Mouse (Mus musculus) mouse embryonic stem cell (cell line): ENCODE data around the gene Fndc7.

ENCODE experiments used
- in situ Hi-C, 2 experiments: fragments of 300-500 bp; cut with MboI; formaldehyde crosslinking; loops; 1 replicate in 1 of 2; 3 replicates in 1 of 2; pipeline ENCODE4 v1.14.3; 2019 to 2020; ENCODE audit warnings: low sequenced_read_pairs in 2 of 2, low pct_unique_long_range_greater_than_20kb in 1 of 2, mixed read lengths in 1 of 2; ENCODE audit not compliant: unreplicated experiment in 1 of 2

The Fndc7 gene

DNA sequence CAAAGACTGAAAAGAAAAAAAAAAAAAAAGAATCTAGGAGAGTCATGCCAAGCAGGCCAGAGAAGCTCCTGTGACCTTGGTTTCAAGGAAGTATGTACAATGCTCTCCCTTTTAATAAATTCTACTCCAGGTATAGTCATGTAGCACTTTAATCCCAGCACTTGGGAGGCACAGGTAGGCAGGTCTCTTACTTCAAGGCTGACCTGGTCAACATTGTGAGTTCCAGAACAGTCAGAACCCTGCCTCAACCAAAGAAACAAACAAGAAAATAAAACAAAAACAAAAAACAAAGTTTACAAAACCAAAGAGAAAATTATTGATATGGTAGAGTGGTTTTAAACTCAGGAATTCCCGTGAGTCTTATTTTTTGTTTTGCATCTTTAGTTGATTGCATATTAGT lies at the start of gene Fndc7:
Gene Fndc7, minus strand, starts transcription at position 101 of the 400 bp plus-strand sequence.
- in situ Hi-C loops: no loop called here

DNA sequence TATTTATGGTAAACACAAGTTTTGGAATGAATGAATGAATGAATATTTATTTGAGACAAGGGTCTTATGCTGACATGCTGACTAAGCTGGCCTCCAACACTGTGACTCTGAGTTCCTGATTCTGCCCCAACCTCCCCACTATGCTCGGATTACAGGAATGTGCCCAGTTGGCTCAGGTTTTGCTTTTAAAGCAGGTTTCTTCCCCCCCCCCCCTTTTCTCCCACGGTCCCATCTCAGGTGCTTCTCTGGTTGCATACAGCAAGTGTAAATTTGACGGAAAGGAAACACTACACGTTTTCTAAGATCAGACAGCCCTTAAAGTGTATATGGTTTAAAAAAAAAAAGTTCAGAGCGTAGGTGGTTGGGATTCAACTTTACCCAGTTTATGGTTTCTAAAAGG lies 49.8 kb upstream of the Fndc7 start, which contains the start of gene Henmt1:
Gene Henmt1, plus strand, starts transcription at position 301 of the 400 bp plus-strand sequence.
- in situ Hi-C loops: no loop called here

DNA sequence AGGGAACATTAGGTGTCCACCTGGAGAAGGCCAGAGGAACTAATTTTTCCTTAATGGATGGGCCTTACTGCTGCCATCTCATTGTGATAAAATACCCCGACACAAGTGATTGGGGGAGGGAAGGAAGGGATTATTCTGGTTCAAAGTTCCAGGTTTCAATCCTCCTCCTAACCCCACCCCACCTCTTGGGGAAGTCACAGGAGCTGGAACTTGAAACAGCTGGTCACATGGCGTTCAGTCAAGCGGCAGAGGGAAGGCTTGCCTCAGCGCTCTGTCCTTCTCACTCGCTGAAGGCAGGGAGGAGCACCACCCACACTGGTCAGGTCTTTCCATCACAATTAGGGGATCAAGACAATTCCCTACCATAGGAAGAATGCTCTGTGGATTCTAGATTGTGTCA lies 48.9 kb upstream of the Fndc7 start:
- in situ Hi-C loops: no loop called here

DNA sequence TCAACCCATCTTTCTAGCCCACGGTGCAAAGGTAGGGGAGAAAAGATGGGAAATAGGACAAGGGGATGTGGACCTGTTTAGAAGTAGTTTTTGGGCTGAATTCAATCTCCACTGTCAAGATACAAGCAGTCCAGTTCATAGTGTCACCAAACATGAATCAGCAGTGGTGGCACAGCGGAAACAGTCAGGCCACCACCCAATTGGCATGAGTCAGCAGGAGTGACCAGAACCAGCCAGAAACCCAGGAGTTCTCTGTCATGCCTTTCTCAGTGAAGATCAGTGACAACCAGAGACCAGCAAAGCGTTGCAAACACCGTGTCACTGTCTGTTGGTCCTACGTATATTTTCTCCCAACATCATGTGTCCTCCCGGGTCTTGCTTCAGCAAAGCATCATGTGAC lies 43.7 kb upstream of the Fndc7 start:
- in situ Hi-C loops: no loop called here

DNA sequence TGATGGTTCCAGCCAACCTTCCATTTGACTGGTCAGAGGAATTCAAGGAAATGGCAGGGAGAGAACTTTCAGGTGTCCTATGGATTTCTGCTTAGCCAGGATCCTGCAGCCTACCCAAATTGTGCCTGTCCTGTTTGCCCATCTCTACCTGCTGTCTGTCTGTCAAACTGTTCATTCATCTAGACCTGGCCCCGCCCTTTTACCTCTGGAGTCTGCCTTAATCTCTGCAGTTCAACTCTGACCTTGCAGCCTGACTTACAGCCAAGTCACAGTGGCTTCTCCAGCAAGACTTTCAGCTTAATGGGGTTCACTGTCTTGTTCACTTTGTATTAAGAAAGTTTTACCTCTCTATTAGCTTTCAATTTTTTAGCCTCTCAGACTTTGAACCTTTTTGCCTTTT lies 36.5 kb upstream of the Fndc7 start:
- in situ Hi-C loops: no loop called here

DNA sequence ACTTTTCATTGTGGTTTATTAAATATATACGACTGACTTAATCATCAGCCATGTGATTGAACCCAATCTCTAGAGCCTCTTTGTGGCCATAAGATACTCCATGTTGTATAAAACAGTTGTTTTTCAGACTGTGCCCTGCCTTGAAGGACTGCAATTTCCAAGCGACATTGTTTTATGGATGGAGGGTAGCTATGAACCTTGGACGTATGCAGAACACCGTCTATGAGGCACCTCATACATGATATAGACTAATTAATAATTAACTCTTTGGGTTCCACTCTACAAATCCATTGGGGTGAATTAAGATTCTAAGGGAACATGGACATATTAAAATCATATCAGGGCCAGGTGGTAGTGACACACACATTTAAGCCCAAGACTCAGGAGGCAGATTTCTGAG lies 35.9 kb upstream of the Fndc7 start:
- in situ Hi-C loops: no loop called here

DNA sequence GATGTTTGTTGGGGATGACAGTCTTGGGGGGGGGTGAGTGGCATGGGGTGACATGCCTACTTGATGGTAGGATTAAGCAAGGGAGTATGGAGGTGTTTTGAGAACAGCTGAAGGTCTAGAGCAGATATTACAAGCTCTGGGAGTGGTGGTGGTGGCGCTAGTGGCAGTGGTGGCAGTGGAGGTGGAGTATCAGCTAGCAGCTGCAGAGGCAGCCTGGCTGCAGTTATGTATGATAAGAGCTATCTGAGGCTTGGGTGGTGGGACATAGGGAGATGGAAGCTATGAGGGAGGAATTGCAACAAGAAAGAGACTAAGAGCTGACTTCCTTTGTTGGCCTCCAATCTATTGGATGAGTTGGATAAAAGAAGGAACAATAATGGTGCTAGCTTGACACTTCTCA lies 32.0 kb upstream of the Fndc7 start:
- in situ Hi-C loops: no loop called here

DNA sequence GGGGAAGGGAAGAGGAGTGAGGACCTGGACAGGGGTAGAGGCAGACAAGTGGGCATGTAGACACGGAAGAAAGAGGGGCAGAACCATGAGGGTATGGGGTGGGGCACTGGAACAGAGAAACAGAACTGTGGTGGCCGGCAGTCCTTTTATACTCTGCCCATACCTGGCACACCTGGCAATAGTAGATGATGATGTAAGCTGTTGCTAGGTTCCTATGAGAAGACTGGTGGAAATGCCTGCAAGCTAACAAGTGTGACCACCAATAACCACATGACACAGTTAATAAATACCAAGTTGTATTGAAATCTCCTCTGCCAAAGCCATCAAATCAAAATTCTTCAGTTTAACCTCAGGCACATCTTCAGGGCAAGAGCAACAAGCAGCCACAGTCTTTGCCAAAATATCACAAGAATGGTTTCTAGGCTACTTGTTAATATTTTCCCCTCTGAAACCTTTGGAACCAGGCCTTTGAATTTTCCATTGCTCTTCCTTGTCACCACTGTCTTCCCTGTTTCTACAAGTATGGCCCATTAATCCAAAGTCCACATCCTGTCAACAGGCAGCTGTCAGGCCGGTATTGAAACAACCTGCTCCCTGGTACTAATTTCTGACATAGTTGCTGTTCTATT lies 30.7 kb upstream of the Fndc7 start:
- in situ Hi-C loops: no loop called here

DNA sequence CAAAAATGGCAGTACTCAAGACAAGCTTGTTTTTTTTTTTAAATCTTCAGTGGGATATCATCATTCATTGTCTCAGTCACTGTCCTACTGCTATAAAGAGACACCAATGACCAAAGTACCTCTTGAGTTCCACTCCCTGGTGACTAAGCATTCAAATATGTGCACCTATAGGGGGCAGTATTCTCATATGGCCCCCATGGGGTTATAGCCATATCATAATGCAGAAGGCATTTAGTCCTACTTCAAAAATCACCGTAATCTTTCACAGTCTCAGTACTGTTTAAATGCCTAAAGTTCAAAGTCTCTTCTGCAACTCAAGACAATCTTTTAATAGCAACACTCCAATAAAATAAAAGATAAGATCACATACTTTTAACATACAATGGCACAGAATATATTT lies 29.0 kb upstream of the Fndc7 start:
- in situ Hi-C loops: no loop called here

DNA sequence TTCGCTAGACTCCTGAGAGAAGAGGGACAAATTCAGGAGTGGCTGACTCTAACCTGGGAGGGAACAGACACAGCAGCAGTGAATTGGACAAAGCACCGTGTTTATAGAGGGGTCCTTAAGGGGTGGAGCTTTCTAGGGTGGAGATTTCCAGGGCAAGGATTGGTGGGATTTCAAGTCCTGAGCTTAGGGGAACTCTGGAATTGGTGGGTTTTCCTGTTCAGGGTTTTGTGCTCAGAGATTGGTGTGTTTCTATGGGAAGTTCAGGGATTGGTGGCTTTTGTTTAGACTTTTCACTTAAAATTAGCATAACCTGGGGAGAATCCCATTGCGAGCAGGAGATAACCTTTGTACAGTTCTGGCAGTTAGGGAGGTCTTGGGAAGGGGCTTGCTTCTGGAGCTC lies 28.2 kb upstream of the Fndc7 start:
- in situ Hi-C loops: no loop called here

DNA sequence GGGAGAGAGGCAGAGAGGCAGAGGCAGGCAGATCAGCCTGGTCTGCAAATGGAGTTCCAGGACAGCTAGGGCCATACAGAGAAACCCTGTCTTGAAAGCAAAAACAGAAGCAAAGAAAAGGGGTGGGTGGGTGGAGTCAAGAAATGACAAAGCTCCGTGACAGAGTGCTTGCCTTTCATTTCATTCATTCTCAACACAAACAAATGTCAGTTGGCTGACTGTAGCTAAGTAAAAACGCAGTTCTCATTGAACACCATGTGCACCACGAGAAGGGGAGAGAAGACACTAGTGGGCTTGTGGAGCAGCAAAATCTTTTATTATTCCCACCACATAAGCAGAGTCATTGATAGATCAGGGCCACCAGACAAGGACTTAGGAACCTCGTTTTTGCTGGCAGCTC lies 27.0 kb upstream of the Fndc7 start:
- in situ Hi-C loops: no loop called here

DNA sequence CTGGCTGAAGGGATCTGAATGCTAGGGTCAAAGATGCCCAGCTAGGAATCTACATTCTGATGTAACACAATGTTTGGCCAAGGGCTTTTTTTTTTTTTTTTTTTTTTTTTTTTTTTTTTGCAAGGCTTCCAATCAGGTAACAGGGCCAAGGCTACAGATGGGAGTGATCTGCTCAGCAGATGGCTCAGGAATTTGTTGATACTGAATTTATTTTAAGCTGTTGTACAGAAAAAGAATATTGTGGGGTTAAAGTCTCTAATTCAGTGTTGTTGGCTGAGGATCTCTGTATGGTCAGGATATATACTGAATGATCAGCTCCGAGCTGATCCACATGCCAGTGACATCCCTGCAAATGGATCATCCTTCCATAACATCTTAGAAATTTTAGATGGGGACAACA lies 26.2 kb upstream of the Fndc7 start:
- in situ Hi-C loops: no loop called here

DNA sequence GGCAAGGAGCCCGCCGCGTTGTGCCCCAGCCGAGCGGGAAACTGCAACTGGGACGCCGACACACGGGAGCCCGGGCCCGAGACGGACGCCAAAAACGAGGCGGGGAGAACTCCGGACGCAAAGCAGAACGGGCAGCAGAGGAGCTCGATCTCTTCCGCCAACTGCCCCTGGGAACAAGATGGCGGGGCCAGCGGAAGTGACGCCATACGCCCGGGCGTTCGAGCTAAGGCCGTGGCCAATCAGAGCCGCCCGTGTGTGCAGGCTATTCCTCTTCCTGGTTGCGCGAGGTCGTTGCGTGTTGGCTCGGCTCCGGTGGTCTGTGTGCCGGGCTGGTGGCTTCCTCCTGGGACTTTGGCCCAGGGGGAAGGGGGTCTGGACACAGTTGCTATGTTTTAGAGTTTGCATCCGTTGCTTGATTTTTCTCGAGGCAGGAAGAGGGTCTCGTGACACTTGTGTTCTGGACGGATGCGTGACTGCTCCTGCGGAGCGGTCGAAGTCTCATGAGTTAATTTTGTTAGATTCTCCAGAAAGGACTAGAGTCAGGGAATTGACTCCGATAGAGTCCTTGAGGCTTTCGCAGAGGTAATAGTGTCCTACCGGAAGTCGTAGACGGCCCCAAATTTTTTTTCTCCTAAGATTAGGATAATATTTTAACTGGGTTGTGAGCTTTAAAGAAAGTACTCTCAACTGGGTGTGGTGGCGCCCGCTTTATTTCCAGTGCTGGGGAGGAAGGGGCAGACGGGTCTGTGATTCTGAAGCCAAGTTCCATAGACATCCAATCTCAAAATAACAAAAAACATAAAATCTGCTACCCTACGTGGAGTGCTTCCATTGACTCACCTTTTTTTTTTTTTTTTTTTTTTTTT lies 22.0 kb upstream of the Fndc7 start, which contains the start of gene Prpf38b:
Gene Prpf38b, minus strand, starts transcription at position 180 of the 866 bp plus-strand sequence.
- in situ Hi-C loops: no loop called here

DNA sequence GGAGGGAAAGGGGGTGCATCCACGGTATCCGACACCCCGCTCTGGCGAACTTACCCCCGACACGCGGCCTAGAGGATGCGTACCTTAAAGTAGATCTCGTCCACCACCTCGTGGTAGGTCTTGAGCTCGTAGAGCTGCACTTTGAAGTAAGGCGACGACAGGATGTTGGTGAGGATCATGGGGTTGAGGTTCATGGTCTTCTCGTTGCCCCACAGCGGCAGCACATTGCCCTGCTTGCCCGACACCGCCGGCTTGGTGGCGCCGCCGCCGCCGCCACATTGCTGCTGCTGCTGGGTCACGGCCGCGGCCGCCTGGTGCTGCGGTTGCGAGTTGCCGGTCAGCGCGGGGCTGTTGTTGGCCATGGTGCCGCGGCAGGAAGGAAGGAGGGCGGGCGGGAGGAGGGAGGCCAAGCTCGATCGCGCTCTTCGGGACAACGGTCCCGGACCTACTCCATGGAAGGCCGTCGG lies 21.3 kb upstream of the Fndc7 start:
- in situ Hi-C loops: no loop called here

DNA sequence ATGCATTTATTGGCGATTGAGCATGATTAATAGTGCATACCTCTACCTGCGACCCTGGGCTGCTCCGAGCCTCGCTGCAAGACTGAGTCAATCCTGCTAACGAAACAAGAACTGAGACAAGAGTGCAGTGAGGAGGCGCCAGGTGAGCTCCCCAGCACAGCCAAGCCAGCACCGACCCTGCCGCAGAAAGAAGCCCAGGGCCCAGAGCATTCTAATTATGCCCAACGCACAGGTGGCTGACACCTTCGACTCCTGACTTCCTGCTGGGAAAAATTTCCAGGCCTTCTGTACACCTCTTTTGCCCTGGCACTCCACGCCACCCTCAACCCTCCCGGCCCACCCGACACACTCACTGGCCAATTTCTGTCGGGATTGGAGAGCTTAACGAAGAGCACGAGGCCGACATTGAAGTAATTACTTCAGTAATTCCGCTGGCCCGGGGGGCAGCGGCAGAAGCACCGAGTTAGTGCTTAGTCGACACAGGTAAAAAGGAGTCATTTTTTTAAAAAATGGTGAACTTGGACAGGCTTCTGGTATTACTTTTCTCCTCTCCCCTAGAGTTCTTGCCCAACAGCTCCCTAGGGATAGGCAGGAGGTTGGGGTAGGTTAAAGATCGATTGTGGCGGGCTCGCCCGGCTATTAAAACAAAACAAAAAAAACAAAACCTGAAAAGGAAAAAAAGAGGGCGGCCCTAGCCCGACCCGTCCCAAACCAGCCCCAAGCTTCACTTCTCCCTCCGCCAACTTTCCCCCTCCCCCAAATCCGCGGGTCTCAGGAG lies 20.7 kb upstream of the Fndc7 start:
- in situ Hi-C loops: no loop called here

DNA sequence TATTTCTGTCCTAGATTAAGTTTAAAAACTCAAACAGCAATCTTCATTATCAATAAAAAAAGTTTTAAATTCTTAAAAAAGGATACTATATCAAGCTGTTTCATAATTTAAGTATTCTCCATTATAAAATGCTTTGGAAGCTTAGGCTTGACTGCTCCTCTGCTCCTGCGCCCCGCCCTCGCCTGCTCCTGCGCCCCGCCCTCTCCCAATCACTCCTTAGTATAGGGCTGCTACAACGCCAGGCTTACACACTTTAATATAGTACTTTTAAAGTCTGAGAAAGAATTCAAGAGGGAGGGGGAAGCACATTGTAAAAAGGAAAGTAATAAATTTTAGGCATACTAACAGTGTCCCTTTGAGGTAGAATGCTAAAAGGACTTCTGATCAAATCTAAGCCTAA lies 13.1 kb upstream of the Fndc7 start:
- in situ Hi-C loops: no loop called here

DNA sequence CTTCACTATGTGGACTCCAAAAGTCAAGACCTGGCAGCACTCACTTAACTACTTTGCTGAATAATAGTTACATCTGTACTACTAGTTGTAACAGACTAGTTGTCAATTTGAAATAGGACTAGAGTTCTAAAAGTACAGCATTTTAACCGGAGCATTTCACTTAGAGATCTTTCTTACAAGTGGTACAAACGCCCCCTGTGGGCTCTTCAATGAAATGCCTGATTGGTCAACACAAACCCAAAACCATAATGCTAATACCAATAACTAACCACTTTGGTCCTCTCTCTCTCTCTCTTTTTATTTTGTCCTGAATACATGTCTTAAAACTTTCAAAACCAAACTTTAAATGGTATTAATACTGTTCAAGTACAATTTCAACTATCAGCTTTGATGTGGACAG lies 12.2 kb upstream of the Fndc7 start:
- in situ Hi-C loops: no loop called here

DNA sequence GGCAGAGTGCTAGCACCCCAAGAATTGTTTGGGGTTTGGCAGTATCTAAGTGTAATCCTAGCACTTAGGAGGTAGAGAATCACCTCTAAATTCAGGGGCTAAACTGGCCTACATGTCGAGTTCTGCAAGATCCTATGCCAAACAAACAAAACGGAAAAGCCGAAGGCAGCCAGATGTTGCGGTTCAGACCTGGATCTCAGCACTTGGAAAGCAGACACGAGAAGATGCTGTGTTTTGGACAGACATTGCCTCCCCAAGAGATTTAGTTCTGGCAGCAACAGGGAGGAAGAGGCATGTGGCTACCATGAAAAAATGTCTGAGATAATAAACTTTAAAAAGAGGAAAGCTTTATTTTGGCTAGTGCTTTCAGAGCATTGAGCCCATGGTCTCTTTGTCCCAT lies 10.9 kb upstream of the Fndc7 start:
- in situ Hi-C loops: no loop called here

DNA sequence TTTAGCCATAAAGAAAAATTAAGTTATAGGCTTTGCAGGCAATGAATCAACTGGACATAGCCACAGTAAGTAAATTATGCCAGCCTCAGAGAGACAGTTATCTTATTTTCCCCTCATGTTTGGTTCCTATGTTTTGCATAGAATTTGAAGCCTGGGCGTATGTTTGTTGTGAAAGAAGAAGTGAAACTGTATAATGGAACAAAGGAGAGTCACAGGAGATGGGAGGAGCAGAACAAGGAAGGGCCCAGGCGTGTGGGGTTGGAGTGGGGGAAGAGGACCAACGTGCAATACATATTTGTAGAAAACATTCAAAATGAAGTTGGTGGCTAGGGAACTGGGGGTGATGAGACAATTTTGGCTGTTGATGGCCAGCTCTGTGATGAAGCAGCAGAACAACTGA lies 10.3 kb upstream of the Fndc7 start:
- in situ Hi-C loops: no loop called here
